Mouse (Mus musculus) heart, postnatal 10 days (tissue): Measurements from ENCODE around the gene Tmem156. TPM values are rescaled to one million over a fixed set of nuclear protein-coding genes. Genes with fewer than 3 reads are reported as not detected.

Source experiments
- DNase-seq, 2 experiments: peaks; one replicate each; pipeline ENCODE4 v3.0.0; 2021
- intact Hi-C: fragments of 180-260 bp; cut with DNase I; formaldehyde crosslinking; loops from one replicate; pipeline ENCODE4 v1.15.1; 2025
- total RNA-seq, 2 experiments: library from RNA; stranded (reverse); gene quantifications; 2 replicates each; pipeline ENCODE4 v1.2.3; 2021

The Tmem156 gene
- total RNA-seq, 2 experiments from 2014 or later = 0.29 TPM; not detected in 1

DNA sequence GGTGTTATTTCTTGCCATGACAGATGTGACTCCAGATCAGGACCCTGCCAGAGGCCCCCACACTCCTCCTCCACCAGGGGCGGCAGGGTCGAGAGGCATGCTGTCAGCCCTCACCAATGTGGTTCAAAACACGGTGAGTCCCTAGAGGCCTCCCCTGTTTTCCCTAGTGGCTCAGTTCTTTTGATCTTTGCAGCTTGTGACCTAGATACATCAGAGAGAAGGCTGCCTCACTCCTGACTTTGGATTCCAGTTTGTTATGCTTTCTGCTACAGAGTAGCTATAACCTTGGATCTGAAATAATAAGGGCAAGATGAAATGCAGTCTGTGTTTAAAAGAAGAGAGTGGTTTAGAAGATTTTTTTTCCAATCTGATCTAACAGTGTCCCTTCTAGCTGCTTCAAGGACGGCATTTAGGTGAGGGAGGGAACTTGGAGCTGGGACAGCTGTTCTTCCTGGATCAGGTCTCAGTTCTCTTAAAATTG, 85.9 kb downstream of the Tmem156 start:
- intact Hi-C loops = loop anchor here (10.0 kb wide), 1 partner anchor 379 kb away; no protein-coding TSS in a partner anchor
- no peak for DNase-seq

DNA sequence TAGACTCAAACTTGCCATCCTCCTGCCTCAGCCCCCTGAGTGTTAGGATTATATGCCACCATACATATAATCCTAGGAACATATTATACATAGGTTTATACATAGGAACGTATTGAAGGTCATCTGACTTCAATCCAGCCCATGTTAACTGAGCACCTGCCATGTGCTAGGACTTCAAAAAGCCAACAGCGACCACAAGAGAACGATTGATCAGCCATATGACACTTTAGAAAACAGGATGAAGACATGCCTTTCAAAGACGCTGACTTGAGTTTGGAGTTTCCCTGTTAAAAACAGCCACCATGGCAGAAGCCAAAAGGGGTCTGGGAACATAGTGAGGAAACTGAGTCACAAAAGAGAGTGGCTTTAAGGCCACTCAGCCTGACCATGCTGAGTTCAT, 86.7 kb downstream of the Tmem156 start:
- intact Hi-C loops = loop anchor here (2.0 to 10.0 kb wide), 2 partner anchors 238 to 380 kb away; no protein-coding TSS in a partner anchor
- DNase-seq = no peak

Other genes starting within 250 kb of the Tmem156 start
- under 1 TPM; 0.34 to 0.67 TPM for gene Tlr1, start 158.6 kb downstream of the Tmem156 start, total RNA-seq
- gene Tlr6, start 132.0 kb downstream of the Tmem156 start, total RNA-seq = 1 to 10 TPM; 1.2 to 2.0 TPM
- gene Fam114a1, start 122.1 kb downstream of the Tmem156 start, total RNA-seq = 10 to 100 TPM; 28.2 to 39.4 TPM
- gene Klhl5, start 15.4 kb upstream of the Tmem156 start, total RNA-seq = 10 to 100 TPM; 20.8 to 21.1 TPM
- gene Wdr19, start 107.6 kb upstream of the Tmem156 start, total RNA-seq = 1 to 10 TPM; 2.6 to 3.0 TPM
- 10 to 100 TPM; 27.3 to 30.5 TPM for gene Rfc1, start 243.5 kb upstream of the Tmem156 start, total RNA-seq